Mouse (Mus musculus): ENCODE measurements around the gene Nav2.

GRCm38 (mm10) chr7:49336725-49337124 is 428.2 kb downstream of the Nav2 start:
- TF ChIP-seq TCF12 (IDR thresholded peaks at IDR 0.05; ENCODE audit: low read depth, low read length), result no peak
- TF ChIP-seq KAT2A (conservative IDR thresholded peaks at IDR 0.05; ENCODE audit: low read depth, low read length), result no peak
- no peak for TF ChIP-seq NELFE (IDR thresholded peaks at IDR 0.05; ENCODE audit: low read depth, low read length)
- no peak for TF ChIP-seq SIN3A (IDR thresholded peaks at IDR 0.05; ENCODE audit: low read length)
- no peak for TF ChIP-seq CTCF (IDR thresholded peaks at IDR 0.05 in 2 of 3, conservative IDR thresholded peaks at IDR 0.05 in 1 of 3; ENCODE audit: control insufficient read depth in 1 of 3, insufficient read depth in 1 of 3, low read depth in 2 of 3, low read length in 3 of 3, poor library complexity in 1 of 3, severe bottlenecking in 1 of 3)
- no peak for TF ChIP-seq TAL1 (IDR thresholded peaks at IDR 0.05; ENCODE audit: low read length)
- TF ChIP-seq POLR2A (IDR thresholded peaks at IDR 0.05; ENCODE audit: control insufficient read depth in 1 of 2, insufficient read depth in 1 of 2, low read depth in 1 of 2, low read length in 2 of 2, poor library complexity in 1 of 2), result no peak
- TF ChIP-seq MAFK (IDR thresholded peaks at IDR 0.05; ENCODE audit: borderline replicate concordance, low read depth, low read length), result no peak
- no peak for TF ChIP-seq MAX (IDR thresholded peaks at IDR 0.05; ENCODE audit: low read length)
- TF ChIP-seq GATA1 (IDR thresholded peaks at IDR 0.05; ENCODE audit: low read depth, low read length), result no peak
- no peak for TF ChIP-seq ZC3H11A (IDR thresholded peaks at IDR 0.05; ENCODE audit: low read depth, low read length)
- no peak for TF ChIP-seq RCOR1 (IDR thresholded peaks at IDR 0.05; ENCODE audit: low read depth, low read length)
- TF ChIP-seq E2F4 (IDR thresholded peaks at IDR 0.05; ENCODE audit: borderline replicate concordance, low read depth, low read length), result no peak

All from MEL (cell line).